Mouse (Mus musculus): ENCODE measurements at regions not wholly inside any gene's neighbourhood (a gene's known extent, or its start where the extent isn't known, plus 50 kb on each side); places are given as distances from the start of the nearest gene placed in this dataset.
A peak's percentile ranks its signal among the peaks of the same experiment; 100 is the strongest.

DNA sequence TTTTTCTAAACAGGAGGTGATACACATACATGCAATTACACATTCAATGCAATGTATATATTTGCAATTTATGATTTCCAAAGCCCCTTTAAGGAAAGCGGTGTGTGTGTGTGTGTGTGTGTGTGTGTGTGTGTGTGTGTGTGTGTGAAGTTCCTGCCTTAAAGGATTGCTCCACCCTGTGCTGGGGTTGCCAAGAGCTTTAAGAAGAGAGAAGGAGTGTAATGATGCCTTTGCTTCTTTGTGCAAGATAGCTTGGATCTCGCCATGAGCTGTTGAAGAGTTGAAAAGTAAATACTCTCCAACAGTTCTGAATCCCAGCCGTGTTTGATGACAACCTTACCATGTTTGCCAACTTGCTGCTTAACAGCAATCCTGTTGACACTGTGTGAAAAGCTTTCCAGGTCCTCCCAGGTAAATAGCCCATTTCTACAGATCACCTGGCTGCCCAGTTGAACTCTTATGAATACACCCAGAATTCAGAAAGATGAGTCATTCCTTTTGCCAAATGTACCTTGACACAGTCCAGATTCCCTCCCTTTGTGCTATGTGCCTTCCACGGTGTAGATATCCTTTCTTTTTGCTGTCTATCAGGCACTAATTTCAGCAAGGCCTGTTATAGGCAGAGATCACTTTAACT is 216.3 kb downstream of the Ikzf2 start:
- peak; percentile 68 for ATAC-seq (ENCODE audit: insufficient number of reproducible peaks, insufficient read depth, low FRiP score, low read depth)
- H3K4me1 ChIP-seq (ENCODE audit: control insufficient read depth, insufficient read depth, low read length), result 0 out of 2 replicates have a peak, but pooled peaks cover 3% of the 10 kb centered on the region
- peak overlapping the region; percentile 44; the same call in 1 of the 2 replicates for H3K27ac ChIP-seq (ENCODE audit: low read length)

GRCm38 (mm10) chr1:69469158-69469901 is 217.7 kb downstream of the Ikzf2 start:
- no peak overlapping the region for H3K4me3 ChIP-seq (ENCODE audit: low read depth, low read length)
- H3K9me3 ChIP-seq (ENCODE audit: control insufficient read depth, low read depth, low read length), result no peaks in the 10 kb centered on the region
- H3K27me3 ChIP-seq (ENCODE audit: control insufficient read depth, insufficient read depth, low read length), result no peaks in the 10 kb centered on the region
- no peaks in the 10 kb centered on the region for H3K36me3 ChIP-seq (ENCODE audit: control insufficient read depth, insufficient read depth, low read length)
- H3K4me2 ChIP-seq (replicated peaks; ENCODE audit: low read depth, low read length), result no peak overlapping the region
- H3K27ac ChIP-seq (ENCODE audit: low read length), result no peak overlapping the region
- no peak for ATAC-seq (ENCODE audit: insufficient number of reproducible peaks, insufficient read depth, low FRiP score, low read depth)
- WGBS, result 78% methylated on average over 8 of the region's 8 CpGs
- H3K4me1 ChIP-seq (ENCODE audit: control insufficient read depth, insufficient read depth, low read length), result 0 out of 2 replicates have a peak, but pooled peaks cover 3% of the 10 kb centered on the region
- H3K9ac ChIP-seq (replicated peaks; ENCODE audit: low read depth, low read length), result no peak overlapping the region

More for the DNA sequence above, 216.3 kb downstream of the Ikzf2 start:
- Histone ChIP-seq H3K36me3 (ENCODE audit: control insufficient read depth, insufficient read depth, low read length) (no peaks in the 10 kb centered on the region), H3K4me3 (ENCODE audit: low read depth, low read length) (no peak overlapping the region), H3K9ac (replicated peaks; ENCODE audit: low read depth, low read length) (no peak overlapping the region), H3K27me3 (ENCODE audit: control insufficient read depth, insufficient read depth, low read length) (no peaks in the 10 kb centered on the region), H3K4me2 (replicated peaks; ENCODE audit: low read depth, low read length) (no peak overlapping the region), H3K9me3 (ENCODE audit: control insufficient read depth, low read depth, low read length) (no peaks in the 10 kb centered on the region)
- WGBS, result 53% methylated on average over 4 of the region's 4 CpGs

DNA sequence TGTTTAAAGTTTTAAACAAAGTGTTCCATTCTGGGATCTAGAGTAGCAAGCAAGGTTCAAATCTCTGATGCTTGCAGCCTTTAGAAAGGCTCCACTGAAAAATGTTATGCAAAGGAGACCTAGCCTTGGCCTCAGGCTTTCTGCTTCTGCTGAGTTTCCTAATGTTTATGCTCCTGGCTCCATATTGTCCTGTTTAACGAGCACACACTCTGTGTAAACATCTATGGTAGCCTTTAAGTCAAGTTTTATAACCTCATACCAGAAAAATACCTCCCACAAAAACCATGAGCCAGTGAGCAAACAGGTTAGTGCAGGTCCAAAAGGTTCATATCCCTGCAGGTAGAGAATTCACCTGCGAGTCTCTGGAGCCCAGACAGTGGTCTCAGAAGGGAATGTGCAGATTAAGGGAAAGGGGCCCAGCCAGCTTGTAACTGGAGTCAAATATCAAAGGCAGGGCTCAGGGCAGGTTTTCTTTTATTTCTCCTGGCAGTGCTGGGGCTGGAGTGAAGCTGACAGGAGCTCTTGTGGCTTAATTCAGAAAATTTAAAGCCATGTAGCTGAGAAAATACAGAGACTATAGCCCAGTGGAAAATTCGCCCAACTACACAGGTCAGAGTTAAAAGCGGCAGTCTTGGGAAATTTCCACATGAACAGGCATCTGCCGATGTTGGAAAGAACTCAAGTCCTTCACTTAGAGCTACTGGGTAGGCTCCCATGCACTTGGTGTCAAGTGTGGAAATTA is 220.3 kb downstream of the Ikzf2 start:
- no peak for ATAC-seq (ENCODE audit: insufficient number of reproducible peaks, insufficient read depth, low FRiP score, low read depth)
- H3K27ac ChIP-seq (ENCODE audit: low read length), result peak overlapping the region; percentile 39

DNA sequence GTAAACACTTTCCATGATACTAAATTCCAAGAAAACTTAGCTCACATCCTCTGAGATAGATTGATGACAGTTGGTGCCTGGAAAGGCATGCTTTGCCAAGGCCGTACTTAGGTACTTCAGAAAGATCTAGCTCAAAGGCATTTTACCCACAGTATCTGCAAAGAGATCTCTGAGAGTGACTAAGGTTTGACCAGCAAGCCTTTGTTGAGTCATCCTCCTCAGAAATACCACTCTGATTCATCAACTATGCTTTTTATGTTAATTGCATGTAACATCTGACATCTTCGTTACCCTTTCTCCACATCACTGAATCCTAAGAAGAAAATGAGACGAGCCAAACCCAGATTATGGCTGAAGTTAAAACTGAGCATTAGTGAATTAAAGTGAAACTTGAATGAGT is 225.9 kb downstream of the Ikzf2 start:
- Histone ChIP-seq H3K27me3 (ENCODE audit: control insufficient read depth, insufficient read depth, low read length) (no peaks in the 10 kb centered on the region), H3K4me2 (replicated peaks; ENCODE audit: low read depth, low read length) (no peak overlapping the region), H3K9me3 (ENCODE audit: control insufficient read depth, low read depth, low read length) (no peaks in the 10 kb centered on the region), H3K4me3 (ENCODE audit: low read depth, low read length) (no peak overlapping the region), H3K36me3 (ENCODE audit: control insufficient read depth, insufficient read depth, low read length) (no peaks in the 10 kb centered on the region), H3K9ac (replicated peaks; ENCODE audit: low read depth, low read length) (no peak overlapping the region), H3K27ac (ENCODE audit: low read length) (no peak overlapping the region), H3K4me1 (ENCODE audit: control insufficient read depth, insufficient read depth, low read length) (no peaks in the 10 kb centered on the region)
- WGBS, result 84% methylated on average over 3 of the region's 3 CpGs
- no peak for ATAC-seq (ENCODE audit: insufficient number of reproducible peaks, insufficient read depth, low FRiP score, low read depth)

More for the DNA sequence above, 220.3 kb downstream of the Ikzf2 start:
- H3K27me3 ChIP-seq (ENCODE audit: control insufficient read depth, insufficient read depth, low read length), result no peaks in the 10 kb centered on the region
- 29% methylated on average over 5 of the region's 5 CpGs for WGBS
- H3K4me2 ChIP-seq (replicated peaks; ENCODE audit: low read depth, low read length), result no peak overlapping the region
- no peaks in the 10 kb centered on the region for H3K36me3 ChIP-seq (ENCODE audit: control insufficient read depth, insufficient read depth, low read length)
- no peak overlapping the region for H3K9ac ChIP-seq (replicated peaks; ENCODE audit: low read depth, low read length)
- 0 out of 2 replicates have a peak, but pooled peaks cover 3% of the 10 kb centered on the region for H3K4me1 ChIP-seq (ENCODE audit: control insufficient read depth, insufficient read depth, low read length)
- H3K4me3 ChIP-seq (ENCODE audit: low read depth, low read length), result no peak overlapping the region
- H3K9me3 ChIP-seq (ENCODE audit: control insufficient read depth, low read depth, low read length), result no peaks in the 10 kb centered on the region

DNA sequence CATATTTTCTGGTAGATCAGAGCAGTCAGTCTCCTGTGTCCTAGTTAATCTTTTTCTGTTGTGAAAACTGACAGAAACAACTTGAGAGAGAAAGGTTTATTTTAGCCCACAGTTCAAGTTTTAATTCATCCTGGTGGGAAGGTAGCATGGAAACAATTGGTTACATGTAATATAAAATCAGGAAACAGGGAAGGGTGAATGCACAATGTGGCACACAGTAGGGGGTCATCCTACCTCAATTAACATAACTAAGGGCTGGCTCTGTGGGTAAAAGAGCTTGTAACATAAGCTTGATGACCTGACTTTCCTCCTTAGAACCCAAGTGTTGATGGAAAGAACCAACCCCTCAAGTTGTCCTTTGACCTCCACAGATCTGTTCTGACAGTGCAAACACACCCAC is 227.1 kb downstream of the Ikzf2 start:
- H3K4me1 ChIP-seq (ENCODE audit: control insufficient read depth, insufficient read depth, low read length), result no peaks in the 10 kb centered on the region
- H3K9ac ChIP-seq (replicated peaks; ENCODE audit: low read depth, low read length), result no peak overlapping the region
- H3K27ac ChIP-seq (ENCODE audit: low read length), result no peak overlapping the region
- H3K9me3 ChIP-seq (ENCODE audit: control insufficient read depth, low read depth, low read length), result no peaks in the 10 kb centered on the region
- no peak for ATAC-seq (ENCODE audit: insufficient number of reproducible peaks, insufficient read depth, low FRiP score, low read depth)
- H3K4me3 ChIP-seq (ENCODE audit: low read depth, low read length), result no peak overlapping the region
- H3K4me2 ChIP-seq (replicated peaks; ENCODE audit: low read depth, low read length), result no peak overlapping the region
- no peaks in the 10 kb centered on the region for H3K36me3 ChIP-seq (ENCODE audit: control insufficient read depth, insufficient read depth, low read length)
- H3K27me3 ChIP-seq (ENCODE audit: control insufficient read depth, insufficient read depth, low read length), result no peaks in the 10 kb centered on the region

DNA sequence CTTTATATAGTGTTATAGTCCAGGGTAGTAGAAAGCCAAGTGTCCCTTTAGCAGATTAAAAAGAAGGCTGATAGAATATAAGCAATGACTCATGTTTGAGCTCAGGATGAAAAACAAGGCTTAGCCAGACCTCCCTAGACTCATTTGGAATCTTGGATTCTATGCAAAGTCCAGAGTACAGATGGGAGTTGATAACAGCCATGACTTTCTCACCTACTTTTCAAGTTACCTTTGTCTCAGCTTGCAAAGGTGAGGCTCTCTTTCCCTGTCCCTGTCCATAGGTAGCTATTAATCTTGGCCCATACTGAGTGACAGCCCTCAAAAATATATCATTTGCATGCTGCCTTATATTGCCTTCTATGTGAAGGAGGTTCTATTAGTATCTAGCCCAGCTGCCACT is 229.6 kb downstream of the Ikzf2 start:
- Histone ChIP-seq H3K4me2 (replicated peaks; ENCODE audit: low read depth, low read length) (no peak overlapping the region), H3K9ac (replicated peaks; ENCODE audit: low read depth, low read length) (no peak overlapping the region), H3K4me3 (ENCODE audit: low read depth, low read length) (no peak overlapping the region), H3K36me3 (ENCODE audit: control insufficient read depth, insufficient read depth, low read length) (no peaks in the 10 kb centered on the region), H3K4me1 (ENCODE audit: control insufficient read depth, insufficient read depth, low read length) (no peaks in the 10 kb centered on the region), H3K9me3 (ENCODE audit: control insufficient read depth, low read depth, low read length) (no peaks in the 10 kb centered on the region), H3K27me3 (ENCODE audit: control insufficient read depth, insufficient read depth, low read length) (no peaks in the 10 kb centered on the region), H3K27ac (ENCODE audit: low read length) (no peak overlapping the region)
- ATAC-seq (ENCODE audit: insufficient number of reproducible peaks, insufficient read depth, low FRiP score, low read depth), result no peak

GRCm38 (mm10) chr1:69453991-69454390 is 233.1 kb downstream of the Ikzf2 start:
- ATAC-seq (ENCODE audit: insufficient number of reproducible peaks, insufficient read depth, low FRiP score, low read depth), result no peak
- Histone ChIP-seq H3K9ac (replicated peaks; ENCODE audit: low read depth, low read length) (no peak overlapping the region), H3K4me3 (ENCODE audit: low read depth, low read length) (no peak overlapping the region), H3K27ac (ENCODE audit: low read length) (no peak overlapping the region), H3K9me3 (ENCODE audit: control insufficient read depth, low read depth, low read length) (no peaks in the 10 kb centered on the region), H3K36me3 (ENCODE audit: control insufficient read depth, insufficient read depth, low read length) (no peaks in the 10 kb centered on the region), H3K4me1 (ENCODE audit: control insufficient read depth, insufficient read depth, low read length) (no peaks in the 10 kb centered on the region), H3K27me3 (ENCODE audit: control insufficient read depth, insufficient read depth, low read length) (no peaks in the 10 kb centered on the region), H3K4me2 (replicated peaks; ENCODE audit: low read depth, low read length) (no peak overlapping the region)
- 85% methylated on average over 3 of the region's 3 CpGs for WGBS

- no peak for ATAC-seq (ENCODE audit: insufficient number of reproducible peaks, insufficient read depth, low FRiP score, low read depth)
- H3K4me3 ChIP-seq (ENCODE audit: low read depth, low read length), result no peak overlapping the region
- no peak overlapping the region for H3K9ac ChIP-seq (replicated peaks; ENCODE audit: low read depth, low read length)
- H3K9me3 ChIP-seq (ENCODE audit: control insufficient read depth, low read depth, low read length), result no peaks in the 10 kb centered on the region
- no peaks in the 10 kb centered on the region for H3K27me3 ChIP-seq (ENCODE audit: control insufficient read depth, insufficient read depth, low read length)
- H3K27ac ChIP-seq (ENCODE audit: low read length), result no peak overlapping the region
- H3K36me3 ChIP-seq (ENCODE audit: control insufficient read depth, insufficient read depth, low read length), result no peaks in the 10 kb centered on the region
- no peaks in the 10 kb centered on the region for H3K4me1 ChIP-seq (ENCODE audit: control insufficient read depth, insufficient read depth, low read length)
- no peak overlapping the region for H3K4me2 ChIP-seq (replicated peaks; ENCODE audit: low read depth, low read length)
These were observed 234.1 kb downstream of the Ikzf2 start for GRCm38 (mm10) chr1:69452910-69453309.

Data from stomach, embryonic 14.5 days (tissue).